Mouse (Mus musculus) midbrain, embryonic 14.5 days (tissue): ENCODE measurements at regions not wholly inside any gene's neighbourhood (a gene's known extent, or its start where the extent isn't known, plus 50 kb on each side); places are given as distances from the start of the nearest gene placed in this dataset. TPM values are rescaled to one million over a fixed set of nuclear protein-coding genes. Genes with fewer than 3 reads are reported as not detected.
A peak's percentile ranks its signal among the peaks of the same experiment; 100 is the strongest.

ENCODE experiments used
- ATAC-seq: fragments of 200-750 bp; cut with Nextera tagmentation; 2 replicates; pipeline ENCODE4 v1.8.0; 2017; ENCODE audit warnings: moderate number of reproducible peaks, moderate library complexity; ENCODE audit not compliant: low FRiP score, low TSS enrichment
- DNase-seq: peaks from one replicate; pipeline ENCODE4 v3.0.0-alpha.2; 2015
- H3K27ac ChIP-seq: fragments of 300-500 bp; sonication (generic); replicated peaks from 2 replicates; pipeline ENCODE4 v1.5.1; 2014; ENCODE audit warnings: mild to moderate bottlenecking, low read depth, low read length, moderate library complexity
- H3K27me3 ChIP-seq: fragments of 300-500 bp; sonication (generic); 2 replicates; pipeline ENCODE4 v1.6.1; 2014; ENCODE audit warnings: low read length, control low read depth, mixed read lengths; ENCODE audit not compliant: control insufficient read depth, insufficient read depth
- H3K36me3 ChIP-seq: fragments of 300-500 bp; sonication (generic); 2 replicates; pipeline ENCODE4 v1.6.1; 2014; ENCODE audit warnings: low read length, control low read depth; ENCODE audit not compliant: control insufficient read depth, insufficient read depth
- H3K4me1 ChIP-seq: fragments of 300-500 bp; sonication (generic); 2 replicates; pipeline ENCODE4 v1.6.1; 2014; ENCODE audit warnings: mild to moderate bottlenecking, antibody characterized with exemption, low read length, control low read depth; ENCODE audit not compliant: control insufficient read depth, insufficient read depth
- H3K4me2 ChIP-seq: fragments of 300-500 bp; sonication (generic); 2 replicates; pipeline ENCODE4 v1.6.1; 2014; ENCODE audit warnings: mild to moderate bottlenecking, low read length, moderate library complexity
- H3K4me3 ChIP-seq: fragments of 300-500 bp; sonication (generic); replicated peaks from 2 replicates; pipeline ENCODE4 v1.5.1; 2014; ENCODE audit warnings: low read depth, low read length
- H3K9ac ChIP-seq: fragments of 300-500 bp; sonication (generic); replicated peaks from 2 replicates; pipeline ENCODE4 v1.6.1; 2014; ENCODE audit warnings: mild to moderate bottlenecking, low read length, moderate library complexity
- H3K9me3 ChIP-seq: fragments of 300-500 bp; sonication (generic); 2 replicates; pipeline ENCODE4 v1.6.1; 2016; ENCODE audit warnings: low read length, control low read depth, mixed read lengths; ENCODE audit not compliant: control insufficient read depth
- WGBS: fragments of 180-500 bp; shearing (Covaris S2); extraction: QIAGEN DNeasy Blood & Tissue Kit; methylation state at CpG from one replicate; pipeline ENCODE4 v1.1.7; 2014; 5-methylcytosine and 5-hydroxymethylcytosine counted together
- microRNA-seq: library from miRNA; unstranded; fragments of <30 nt; microRNA quantifications from one replicate; pipeline ENCODE4, GENCODE M21; 2016

DNA sequence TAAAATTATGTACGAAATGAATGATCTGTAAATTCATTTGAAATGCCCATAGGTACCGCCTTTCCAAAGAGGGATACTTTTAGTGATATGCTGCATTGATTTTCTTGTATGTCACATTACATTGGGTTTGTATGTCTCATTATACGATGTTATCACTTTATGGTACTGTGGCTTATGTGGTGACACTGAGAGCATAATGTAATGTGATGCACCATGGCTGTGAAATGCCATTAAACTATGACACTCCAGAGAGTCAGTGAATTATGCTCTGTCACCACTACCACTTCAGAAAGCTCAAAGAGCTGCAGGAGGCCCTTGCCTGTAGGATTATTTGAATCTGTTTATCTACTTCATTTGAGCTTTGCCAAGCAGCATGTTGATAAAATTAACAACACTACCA is 695.4 kb upstream of the Slc10a2 start:
- Histone ChIP-seq H3K4me2 (no peak overlapping the region), H3K27ac (no peak overlapping the region), H3K9ac (no peak overlapping the region), H3K27me3 (no peaks in the 10 kb centered on the region), H3K4me3 (no peak overlapping the region), H3K4me1 (no peaks in the 10 kb centered on the region), H3K9me3 (no peaks in the 10 kb centered on the region), H3K36me3 (no peaks in the 10 kb centered on the region)
- no peak for ATAC-seq
- WGBS: 67% methylated on average over 3 of the region's 3 CpGs
- DNase-seq: peak; percentile 8

GRCm38 (mm10) chr8:5756366-5756765 is 651.2 kb upstream of the Slc10a2 start:
- no peak for DNase-seq
- no peak for ATAC-seq
- H3K4me1 ChIP-seq: no peaks in the 10 kb centered on the region

GRCm38 (mm10) chr8:5739503-5739902 is 634.4 kb upstream of the Slc10a2 start:
- ATAC-seq (peak; percentile 11; the same call in 1 of the 2 replicates), DNase-seq (no peak)
- Histone ChIP-seq H3K9ac (no peak overlapping the region), H3K36me3 (no peaks in the 10 kb centered on the region), H3K27me3 (no peaks in the 10 kb centered on the region), H3K27ac (no peak overlapping the region), H3K9me3 (no peaks in the 10 kb centered on the region), H3K4me3 (no peak overlapping the region), H3K4me2 (no peak overlapping the region), H3K4me1 (no peaks in the 10 kb centered on the region)
- 83% methylated on average over 2 of the region's 2 CpGs for WGBS

More at GRCm38 (mm10) chr8:5756366-5756765, 651.2 kb upstream of the Slc10a2 start:
- Histone ChIP-seq H3K4me3 (no peak overlapping the region), H3K27ac (no peak overlapping the region), H3K27me3 (no peaks in the 10 kb centered on the region), H3K9ac (no peak overlapping the region), H3K36me3 (no peaks in the 10 kb centered on the region), H3K4me2 (no peak overlapping the region), H3K9me3 (no peaks in the 10 kb centered on the region)
- WGBS: 88% methylated on average over 1 of the region's 1 CpGs

- no peak overlapping the region for H3K4me3 ChIP-seq
- no peaks in the 10 kb centered on the region for H3K36me3 ChIP-seq
- no peaks in the 10 kb centered on the region for H3K27me3 ChIP-seq
- no peak overlapping the region for H3K27ac ChIP-seq
- H3K9me3 ChIP-seq: no peaks in the 10 kb centered on the region
- WGBS: 79% methylated on average over 2 of the region's 2 CpGs
- ATAC-seq: no peak
- no peak overlapping the region for H3K9ac ChIP-seq
- no peak for DNase-seq
- no peaks in the 10 kb centered on the region for H3K4me1 ChIP-seq
- H3K4me2 ChIP-seq: no peak overlapping the region
These were observed 622.3 kb upstream of the Slc10a2 start for GRCm38 (mm10) chr8:5727416-5727815.

- Histone ChIP-seq H3K27ac (no peak overlapping the region), H3K4me1 (no peaks in the 10 kb centered on the region), H3K36me3 (no peaks in the 10 kb centered on the region), H3K9me3 (no peaks in the 10 kb centered on the region), H3K27me3 (no peaks in the 10 kb centered on the region), H3K4me3 (no peak overlapping the region), H3K9ac (no peak overlapping the region), H3K4me2 (no peak overlapping the region)
- DNase-seq: peak; percentile 37
- no peak for ATAC-seq
These were observed 582.8 kb upstream of the Slc10a2 start for GRCm38 (mm10) chr8:5687999-5688398.

DNA sequence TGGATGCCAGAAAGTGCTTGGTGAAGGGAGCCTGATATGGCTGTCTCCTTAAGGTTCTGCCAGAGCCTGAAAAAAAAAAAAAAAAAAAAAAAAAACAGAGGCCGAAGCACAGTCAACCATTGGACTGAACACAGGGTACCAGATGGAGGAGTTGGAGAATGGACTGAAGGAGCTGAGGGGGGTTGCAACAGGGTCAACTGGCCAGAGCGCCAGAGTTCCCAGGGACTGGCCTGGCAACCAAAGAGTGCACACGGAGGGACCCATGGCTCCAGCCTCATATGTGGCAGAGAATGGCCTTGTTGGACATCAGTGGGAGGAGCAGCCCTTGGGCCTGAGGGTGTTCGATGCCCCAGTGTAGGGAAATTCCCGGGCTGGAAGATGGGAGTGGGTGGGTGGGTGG is 569.8 kb upstream of the Slc10a2 start:
- Histone ChIP-seq H3K4me3 (no peak overlapping the region), H3K4me2 (no peak overlapping the region), H3K9me3 (no peaks in the 10 kb centered on the region), H3K4me1 (no peaks in the 10 kb centered on the region), H3K27me3 (no peaks in the 10 kb centered on the region), H3K36me3 (no peaks in the 10 kb centered on the region), H3K9ac (no peak overlapping the region), H3K27ac (no peak overlapping the region)
- no peak for ATAC-seq
- no peak for DNase-seq
- 82% methylated on average over 5 of the region's 5 CpGs for WGBS

Small RNA genes in the stretch of these regions (microRNA-seq; reads per million reads assigned to microRNA genes)
- not detected for gene Gm22565
